Mouse (Mus musculus) thymus, adult 18-20 months (tissue): ENCODE data around the gene Ch25h.

Experiments
- DNase-seq, 2 experiments: peaks; one replicate each; pipeline ENCODE4 v3.0.0; 2022; ENCODE audit warnings: mixed read lengths in 2 of 2

The Ch25h gene

GRCm38 (mm10) chr19:34474991-34475971 lies at the start of gene Ch25h:
Gene Ch25h (minus strand): TSS chr19:34475164.
- peak; percentile 26 to 46 for DNase-seq

- no peak for DNase-seq
These were observed 49.7 kb upstream of the Ch25h start for GRCm38 (mm10) chr19:34524646-34525045.

- DNase-seq = no peak
These were observed 48.3 kb upstream of the Ch25h start for GRCm38 (mm10) chr19:34523106-34523725.

- DNase-seq = no peak
These were observed 47.0 kb upstream of the Ch25h start for GRCm38 (mm10) chr19:34521978-34522377.

GRCm38 (mm10) chr19:34521361-34521760 lies 46.4 kb upstream of the Ch25h start:
- no peak for DNase-seq

- no peak for DNase-seq
These were observed 45.1 kb upstream of the Ch25h start for GRCm38 (mm10) chr19:34520051-34520450.

GRCm38 (mm10) chr19:34519646-34520045 lies 44.7 kb upstream of the Ch25h start:
- DNase-seq = no peak

- DNase-seq = no peak
These were observed 43.8 kb upstream of the Ch25h start for GRCm38 (mm10) chr19:34518786-34519185.

GRCm38 (mm10) chr19:34517812-34518594 lies 43.0 kb upstream of the Ch25h start:
- DNase-seq = no peak

GRCm38 (mm10) chr19:34517197-34517596 lies 42.2 kb upstream of the Ch25h start:
- no peak for DNase-seq

- DNase-seq = no peak
These were observed 41.4 kb upstream of the Ch25h start for GRCm38 (mm10) chr19:34516346-34516745.

- DNase-seq = no peak
These were observed 40.7 kb upstream of the Ch25h start for GRCm38 (mm10) chr19:34515681-34516080.

- DNase-seq = no peak
These were observed 36.6 kb upstream of the Ch25h start for GRCm38 (mm10) chr19:34511528-34511927.

- peak; percentile 78 to 92 for DNase-seq
These were observed 35.8 kb upstream of the Ch25h start for GRCm38 (mm10) chr19:34510717-34511116.

GRCm38 (mm10) chr19:34505161-34505721 lies 30.3 kb upstream of the Ch25h start:
- DNase-seq = no peak

- DNase-seq = peak; percentile 76 to 85
These were observed 25.8 kb upstream of the Ch25h start for GRCm38 (mm10) chr19:34500763-34501162.

- no peak for DNase-seq
These were observed 21.4 kb upstream of the Ch25h start for GRCm38 (mm10) chr19:34496353-34496752.

- DNase-seq = no peak
These were observed 18.9 kb upstream of the Ch25h start for GRCm38 (mm10) chr19:34493859-34494258.

- DNase-seq = no peak
These were observed 8.6 kb upstream of the Ch25h start for GRCm38 (mm10) chr19:34483547-34483946.

- DNase-seq = peak; percentile 13 to 17
These were observed 555 bp downstream of the Ch25h start for GRCm38 (mm10) chr19:34474228-34474990.

GRCm38 (mm10) chr19:34471703-34472102 lies 3.3 kb downstream of the Ch25h start:
- no peak for DNase-seq

GRCm38 (mm10) chr19:34468794-34469193 lies 6.2 kb downstream of the Ch25h start:
- DNase-seq = no peak
